Mouse (Mus musculus): ENCODE data around the gene Pou2f2.

The Pou2f2 gene

DNA sequence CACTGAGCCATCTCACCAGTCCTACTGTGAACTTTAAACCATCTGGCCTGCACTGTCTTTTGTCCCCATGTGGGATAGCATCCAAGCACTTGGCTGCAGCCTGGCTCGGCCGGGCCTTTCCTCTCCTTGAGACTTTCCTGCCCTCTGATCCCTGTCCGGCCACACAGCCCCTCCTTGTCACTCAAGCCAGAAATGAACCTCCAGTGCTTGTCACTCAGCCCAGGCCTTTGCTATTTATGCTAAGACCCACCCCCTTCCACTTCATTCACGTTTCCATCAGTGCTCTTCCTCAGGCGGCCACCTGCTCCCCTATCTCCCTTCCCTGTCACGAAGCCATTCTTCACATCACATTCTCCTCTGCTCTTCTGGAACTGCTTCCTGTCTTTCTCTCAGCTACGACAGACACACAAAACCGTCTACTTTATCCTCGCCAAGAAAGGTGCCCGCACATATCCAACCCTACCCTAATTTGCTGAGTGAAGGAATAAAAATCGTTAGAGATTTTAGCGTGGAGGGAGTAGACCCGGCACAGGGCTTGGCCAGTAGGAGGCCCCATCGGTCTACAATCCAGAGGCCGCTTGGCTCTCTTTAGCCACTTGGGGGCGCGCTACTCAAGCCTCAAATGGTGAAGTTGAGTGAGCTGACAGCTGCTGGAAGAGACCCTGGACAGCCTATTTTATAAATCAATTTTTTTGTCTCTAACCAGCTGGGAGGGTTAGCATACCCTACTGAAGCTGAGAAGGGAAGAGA is 73.9 kb downstream of the Pou2f2 start:
- in situ Hi-C loops (cut with MboI, MseI): loop anchor here (5.0 kb wide), 1 partner anchor 77 kb away; no protein-coding TSS in a partner anchor

DNA sequence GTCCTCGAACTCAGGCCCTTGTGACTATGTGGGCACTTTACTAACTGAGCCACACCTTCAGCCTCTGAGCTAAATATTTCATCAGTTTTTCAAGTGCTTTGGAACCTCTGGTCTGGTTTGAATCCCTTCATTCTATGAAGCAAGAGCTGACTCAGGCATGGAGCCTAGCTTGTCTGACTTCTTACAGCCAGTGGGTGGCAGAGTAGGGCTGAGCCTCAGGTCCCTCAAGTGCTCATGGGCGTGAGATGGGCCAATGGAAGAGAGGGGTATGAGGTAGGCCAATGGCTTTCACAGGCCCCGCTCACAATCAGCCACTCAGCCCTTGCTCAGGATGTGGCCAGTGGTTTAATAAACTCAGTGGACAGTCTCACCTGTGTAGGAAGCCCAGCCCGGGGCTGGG is 79.9 kb downstream of the Pou2f2 start:
- in situ Hi-C loops (cut with MboI, MseI): no loop called here

DNA sequence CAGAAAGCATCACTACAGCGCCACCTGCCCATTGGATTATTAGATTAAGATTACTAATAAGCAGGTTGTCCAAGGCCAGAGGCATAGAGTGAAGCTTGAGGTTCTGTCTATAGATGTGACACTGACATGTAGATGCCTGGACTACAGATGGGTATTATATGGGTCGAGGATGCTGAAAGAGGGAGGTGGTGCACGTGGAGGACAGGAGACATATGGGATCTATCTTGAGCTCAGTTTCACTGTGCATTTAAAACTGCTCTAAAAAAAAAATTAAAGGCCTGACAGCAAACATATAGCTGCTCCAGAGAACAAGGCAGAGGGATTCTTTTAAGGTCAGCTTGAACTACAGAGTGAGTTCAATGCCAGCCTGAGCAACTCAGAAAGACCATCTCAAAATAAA is 81.4 kb downstream of the Pou2f2 start:
- in situ Hi-C loops (cut with MboI, MseI): no loop called here

DNA sequence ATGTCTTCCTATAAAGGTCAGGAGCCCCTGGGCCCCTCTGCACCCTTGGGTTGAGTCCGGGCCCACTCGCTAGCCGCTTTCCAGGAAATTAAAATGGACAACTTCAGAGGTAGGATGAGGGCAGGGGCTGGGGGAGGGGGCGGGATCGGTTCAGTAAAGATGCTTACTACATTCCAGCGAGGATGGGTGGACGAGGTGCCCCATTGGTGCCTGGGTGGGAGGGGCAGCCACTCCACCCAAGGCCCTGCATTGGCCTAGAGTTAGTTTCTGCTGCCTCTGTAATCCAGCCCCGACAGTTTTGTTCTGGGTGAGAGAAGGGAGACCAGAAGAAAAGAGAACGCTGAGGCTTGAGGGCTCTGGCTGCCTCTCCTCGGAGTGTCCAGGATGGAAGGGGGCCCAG is 89.7 kb downstream of the Pou2f2 start:
- in situ Hi-C loops (cut with MboI, MseI): no loop called here

DNA sequence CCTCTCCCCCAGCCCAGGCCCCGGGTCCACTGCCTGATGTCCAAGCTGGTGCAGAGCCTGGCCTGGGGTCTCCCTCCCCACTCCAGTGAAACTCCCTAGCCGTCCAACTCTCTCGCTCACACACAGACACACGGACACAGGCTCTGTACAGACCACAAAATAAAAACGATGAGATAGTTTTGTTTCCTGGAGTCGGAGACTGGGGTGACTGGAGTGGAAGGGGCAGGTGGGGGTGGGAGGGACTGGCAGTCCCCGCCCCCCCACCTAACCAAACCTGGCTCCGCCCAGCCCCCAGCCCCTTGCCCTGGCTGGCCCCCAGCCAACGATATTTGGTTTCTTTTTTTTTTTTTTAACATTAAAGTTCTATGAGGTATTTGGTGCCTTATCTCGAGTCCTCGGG is 90.6 kb downstream of the Pou2f2 start:
- in situ Hi-C loops (cut with MboI, MseI): no loop called here

DNA sequence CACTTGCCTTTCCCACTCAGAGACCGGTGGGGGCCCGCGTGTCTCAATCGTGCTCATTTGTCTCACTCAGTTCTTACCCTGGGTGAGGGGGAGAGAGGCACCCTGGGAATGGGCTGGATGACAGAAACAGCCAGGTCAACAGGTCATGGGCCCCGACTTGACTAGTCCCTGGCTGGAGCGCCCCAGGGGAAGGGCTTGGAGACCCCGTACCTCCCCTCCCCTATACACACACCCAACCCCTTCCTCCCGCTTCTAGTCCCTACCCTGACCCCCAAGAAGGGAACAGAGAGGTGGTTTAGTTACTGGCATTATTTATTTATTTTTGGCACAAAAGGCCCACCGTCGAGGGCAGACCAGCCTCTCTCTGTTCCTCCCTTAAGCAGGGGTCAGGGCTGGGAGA is 91.0 kb downstream of the Pou2f2 start:
- in situ Hi-C loops (cut with MboI, MseI): no loop called here

DNA sequence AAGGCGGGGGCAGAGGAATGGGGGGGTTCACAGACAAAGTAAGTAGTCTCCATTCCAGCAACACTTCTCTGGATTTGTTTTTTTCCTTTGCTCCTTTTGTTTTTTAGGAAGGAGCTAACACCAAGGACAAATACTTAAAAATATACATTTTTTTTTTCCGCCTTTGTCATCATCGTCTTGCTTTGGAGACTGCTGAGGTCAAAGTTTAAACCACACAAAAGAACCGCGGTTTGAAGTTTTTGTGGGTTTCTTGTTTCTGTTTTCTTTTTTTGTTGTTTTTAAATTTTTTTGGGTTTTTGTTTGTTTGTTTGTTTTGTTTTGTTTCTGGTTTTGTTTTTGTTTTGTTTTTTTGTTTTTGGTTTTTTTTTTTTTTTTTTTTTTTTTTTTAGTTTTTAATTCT is 91.6 kb downstream of the Pou2f2 start:
- in situ Hi-C loops (cut with MboI, MseI): no loop called here

DNA sequence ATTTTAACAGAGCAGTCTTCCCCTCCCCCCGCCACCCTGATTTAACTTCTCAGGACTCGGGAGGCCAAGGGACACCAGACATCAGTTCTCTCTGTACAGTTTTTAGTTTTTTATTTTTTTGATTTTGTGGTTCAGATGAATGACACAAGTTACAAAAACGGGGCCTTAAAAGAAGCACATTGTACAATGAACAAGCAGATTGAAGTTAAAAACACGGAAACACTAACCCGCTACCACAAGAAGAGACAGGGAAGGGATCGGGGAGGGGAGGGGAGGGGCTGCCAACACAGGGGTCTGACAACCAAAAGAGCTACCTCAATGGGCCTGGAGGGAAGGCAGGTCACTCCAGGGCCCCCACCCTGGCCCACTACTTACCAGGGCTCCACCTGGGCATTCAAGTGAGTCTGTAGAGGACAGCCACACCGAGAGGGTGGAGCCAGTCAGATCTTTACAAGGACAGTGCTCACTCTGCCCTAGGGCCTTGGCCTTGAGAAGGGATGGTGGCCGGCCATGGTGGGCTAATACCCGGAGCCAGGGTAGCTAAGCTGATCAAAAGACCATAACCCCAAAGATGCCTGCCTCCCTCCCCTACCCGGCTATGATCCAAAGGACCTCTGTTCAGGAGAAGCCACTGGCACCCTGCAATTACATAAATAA is 92.1 kb downstream of the Pou2f2 start:
- in situ Hi-C loops (cut with MboI, MseI): no loop called here

DNA sequence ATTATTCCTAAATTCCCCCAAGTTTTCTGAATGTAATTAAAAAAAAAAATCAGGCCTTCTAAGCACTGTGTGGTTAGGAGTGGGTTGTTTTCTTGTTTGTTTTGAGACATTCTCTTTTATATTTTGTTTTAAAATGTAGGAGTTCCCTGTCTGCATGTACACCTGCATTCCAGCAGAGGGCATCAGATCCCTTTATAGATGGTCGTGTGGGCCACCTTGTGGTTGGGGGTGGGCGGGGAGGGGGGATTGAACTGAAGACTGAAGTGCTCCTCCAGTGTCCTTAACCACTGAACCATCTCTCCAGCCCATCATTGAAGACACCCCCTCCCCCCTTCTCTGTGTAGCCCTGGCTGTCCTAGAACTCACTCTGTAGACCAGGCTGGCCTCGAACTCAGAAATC is 92.9 kb downstream of the Pou2f2 start:
- in situ Hi-C loops (cut with MboI, MseI): no loop called here

DNA sequence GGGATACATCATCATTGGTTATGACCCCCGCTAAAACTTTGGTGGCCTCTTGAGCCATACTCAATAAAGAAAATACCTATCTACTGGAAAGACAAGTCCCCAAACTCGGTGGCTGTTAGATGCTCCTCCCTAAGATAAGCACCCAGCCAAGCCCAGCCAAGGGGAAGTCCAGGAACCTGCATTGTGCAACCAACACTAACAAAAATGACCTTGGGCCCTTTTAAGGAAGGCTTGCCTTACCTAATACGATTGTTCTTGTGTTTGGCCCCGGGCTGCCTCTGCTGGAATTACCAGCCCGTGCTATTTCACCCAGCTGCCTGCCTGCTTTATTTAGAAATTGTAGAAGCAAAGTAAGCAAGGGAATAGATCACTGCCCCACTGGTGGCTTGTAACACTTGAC is 94.9 kb downstream of the Pou2f2 start:
- in situ Hi-C loops (cut with MboI, MseI): no loop called here

DNA sequence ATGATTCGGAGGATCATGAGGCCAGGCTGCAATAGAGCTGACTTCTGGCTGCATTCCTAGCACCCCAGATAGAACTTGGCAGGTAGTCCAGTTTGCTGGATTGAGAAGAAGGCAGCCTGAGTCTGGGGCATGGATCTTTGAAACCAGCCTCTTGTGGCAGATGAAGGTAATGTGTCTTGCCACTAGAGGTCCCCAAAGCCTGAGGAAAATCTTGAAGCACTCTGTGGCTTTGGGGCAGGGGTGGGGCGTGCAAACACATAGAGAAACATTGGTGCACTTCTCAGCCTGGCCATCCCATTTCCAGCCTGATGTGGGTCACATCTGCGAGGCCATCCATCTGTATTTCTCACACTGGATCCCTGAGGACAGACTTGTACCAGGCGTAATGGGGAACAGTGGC is 97.0 kb downstream of the Pou2f2 start:
- in situ Hi-C loops (cut with MboI, MseI): no loop called here

DNA sequence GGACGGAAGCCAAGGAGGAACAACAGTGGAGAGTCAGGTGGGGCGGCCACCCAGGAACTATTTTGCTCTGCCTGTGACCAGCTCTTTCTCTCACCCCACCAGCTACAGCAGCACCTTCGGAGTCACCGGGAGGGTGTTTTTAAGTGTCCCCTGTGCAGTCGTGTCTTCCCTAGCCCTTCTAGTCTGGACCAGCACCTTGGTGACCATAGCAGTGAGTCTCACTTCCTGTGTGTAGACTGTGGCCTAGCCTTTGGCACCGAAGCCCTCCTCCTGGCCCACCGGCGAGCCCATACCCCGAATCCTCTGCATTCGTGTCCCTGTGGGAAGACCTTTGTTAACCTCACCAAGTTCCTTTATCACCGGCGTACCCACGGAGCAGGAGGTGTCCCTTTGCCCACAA is 99.1 kb downstream of the Pou2f2 start:
- in situ Hi-C loops (cut with MboI, MseI): no loop called here

DNA sequence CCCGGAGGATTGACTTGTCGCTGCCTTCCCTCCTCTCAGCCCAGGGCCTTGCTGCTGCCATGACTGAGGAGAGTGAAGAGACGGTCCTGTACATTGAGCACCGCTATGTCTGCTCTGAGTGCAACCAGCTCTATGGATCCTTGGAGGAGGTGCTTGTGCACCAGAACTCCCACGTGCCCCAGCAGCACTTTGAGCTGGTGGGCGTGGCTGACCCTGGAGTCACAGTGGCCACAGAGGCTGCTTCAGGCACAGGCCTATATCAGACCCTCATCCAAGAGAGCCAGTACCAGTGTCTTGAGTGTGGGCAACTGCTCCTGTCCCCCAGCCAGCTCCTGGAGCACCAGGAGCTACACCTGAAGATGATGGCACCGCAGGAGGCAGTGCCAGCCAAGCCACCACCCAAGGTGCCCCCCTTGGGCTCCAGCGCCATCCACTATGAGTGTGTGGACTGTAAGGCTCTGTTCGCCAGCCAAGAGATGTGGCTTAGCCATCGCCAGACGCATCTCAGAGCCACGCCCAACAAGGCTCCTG is 100.0 kb downstream of the Pou2f2 start:
- in situ Hi-C loops (cut with MboI, MseI): loop anchor here (10.0 kb wide), 1 partner anchor 695 kb away; no protein-coding TSS in a partner anchor

DNA sequence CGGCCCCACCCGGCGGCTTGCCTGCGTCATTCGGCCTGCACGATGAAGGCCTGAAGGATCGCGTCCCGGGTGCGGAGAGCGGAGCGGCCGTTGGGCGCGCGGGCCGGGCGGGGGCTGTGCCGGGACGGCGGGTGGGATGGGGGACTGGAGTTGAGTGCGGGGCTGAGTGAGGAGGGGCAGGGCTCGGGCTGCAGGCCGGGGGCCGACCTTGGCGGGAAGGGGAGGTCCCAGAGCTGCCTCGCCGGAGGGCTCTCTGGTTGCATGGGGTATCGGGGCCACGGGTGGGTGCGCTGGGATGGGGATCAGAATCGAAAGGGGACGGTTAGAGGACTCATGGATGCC is 102.1 kb downstream of the Pou2f2 start:
- in situ Hi-C loops (cut with MboI, MseI): loop anchor here (10.0 kb wide), 1 partner anchor 693 kb away; no protein-coding TSS in a partner anchor

DNA sequence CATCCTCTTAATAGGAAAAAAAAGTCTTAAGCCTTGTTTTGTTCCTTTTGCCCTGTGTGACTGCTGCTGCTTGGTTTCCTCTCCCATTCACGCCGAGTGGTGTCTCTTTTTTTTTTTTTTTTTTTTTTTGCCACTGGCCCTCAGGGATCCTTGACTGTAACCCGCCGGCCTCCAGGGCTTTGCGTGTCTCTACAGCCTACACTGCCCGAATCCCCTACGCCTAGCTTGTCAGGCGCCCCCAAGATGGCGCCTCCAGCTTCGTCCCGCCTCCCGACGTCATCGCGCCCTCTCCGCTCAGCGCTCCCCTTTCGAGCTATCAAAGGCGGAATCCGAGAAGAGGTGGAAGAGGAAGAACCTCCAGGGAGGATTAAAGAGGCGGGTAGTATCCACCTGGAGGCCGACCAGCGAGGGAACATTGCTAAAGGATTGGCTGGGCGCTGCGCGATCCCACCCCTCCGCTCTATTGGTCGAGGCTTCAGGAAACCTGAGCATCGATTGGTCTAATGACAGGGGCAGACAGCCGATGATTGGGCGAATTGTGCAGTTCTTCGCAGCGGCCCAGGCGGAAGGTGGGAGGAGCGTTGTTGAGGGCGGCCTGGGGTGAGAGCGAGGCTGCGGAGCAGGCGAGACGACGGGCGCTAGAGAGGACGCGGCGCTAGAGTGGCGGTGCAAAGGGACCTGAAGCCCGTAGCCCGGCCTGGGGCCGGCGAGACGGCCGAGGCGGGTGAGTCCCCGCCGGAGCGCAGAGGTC is 102.7 kb downstream of the Pou2f2 start:
- in situ Hi-C loops (cut with MboI, MseI): loop anchor here (10.0 kb wide), 1 partner anchor 692 kb away; no protein-coding TSS in a partner anchor

DNA sequence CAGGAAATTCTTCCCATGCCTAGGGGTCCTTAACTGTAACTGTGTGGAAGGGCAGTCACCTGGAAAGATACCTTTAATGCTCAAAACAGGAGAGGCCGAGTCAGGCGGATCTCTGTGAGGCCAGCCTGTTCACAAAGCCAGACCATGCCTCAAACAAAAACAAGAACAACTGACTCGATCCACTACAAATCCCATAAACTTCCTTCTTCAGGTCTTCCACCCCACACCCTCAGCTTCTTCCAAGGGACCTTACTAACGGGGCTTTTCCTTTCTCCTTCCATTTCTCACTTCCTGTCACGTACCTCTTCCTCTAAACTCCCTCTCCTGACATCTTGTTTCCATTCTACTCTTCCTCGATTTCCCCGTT is 103.2 kb downstream of the Pou2f2 start:
- in situ Hi-C loops (cut with MboI, MseI): loop anchor here (10.0 kb wide), 1 partner anchor 691 kb away; no protein-coding TSS in a partner anchor

DNA sequence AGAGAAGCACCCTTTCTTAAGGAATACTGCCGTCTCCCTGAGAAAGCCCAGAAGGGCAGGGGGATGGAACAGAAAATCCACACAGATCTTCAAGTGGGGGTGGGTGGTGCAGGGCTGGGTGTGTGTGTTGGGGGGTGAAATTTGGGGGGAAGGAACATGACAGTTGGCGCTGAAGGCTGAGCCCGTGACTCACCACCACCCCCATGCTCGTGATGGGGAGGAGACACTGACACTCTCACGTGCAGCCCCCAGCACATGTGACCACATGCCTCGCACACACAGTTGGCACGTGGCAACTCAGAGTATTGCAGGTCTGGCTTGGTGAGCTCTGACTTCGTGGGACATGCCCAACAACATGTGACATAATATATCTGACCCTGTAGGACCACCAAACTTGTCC is 105.6 kb downstream of the Pou2f2 start:
- in situ Hi-C loops (cut with MboI, MseI): loop anchor here (10.0 kb wide), 1 partner anchor 689 kb away; no protein-coding TSS in a partner anchor

DNA sequence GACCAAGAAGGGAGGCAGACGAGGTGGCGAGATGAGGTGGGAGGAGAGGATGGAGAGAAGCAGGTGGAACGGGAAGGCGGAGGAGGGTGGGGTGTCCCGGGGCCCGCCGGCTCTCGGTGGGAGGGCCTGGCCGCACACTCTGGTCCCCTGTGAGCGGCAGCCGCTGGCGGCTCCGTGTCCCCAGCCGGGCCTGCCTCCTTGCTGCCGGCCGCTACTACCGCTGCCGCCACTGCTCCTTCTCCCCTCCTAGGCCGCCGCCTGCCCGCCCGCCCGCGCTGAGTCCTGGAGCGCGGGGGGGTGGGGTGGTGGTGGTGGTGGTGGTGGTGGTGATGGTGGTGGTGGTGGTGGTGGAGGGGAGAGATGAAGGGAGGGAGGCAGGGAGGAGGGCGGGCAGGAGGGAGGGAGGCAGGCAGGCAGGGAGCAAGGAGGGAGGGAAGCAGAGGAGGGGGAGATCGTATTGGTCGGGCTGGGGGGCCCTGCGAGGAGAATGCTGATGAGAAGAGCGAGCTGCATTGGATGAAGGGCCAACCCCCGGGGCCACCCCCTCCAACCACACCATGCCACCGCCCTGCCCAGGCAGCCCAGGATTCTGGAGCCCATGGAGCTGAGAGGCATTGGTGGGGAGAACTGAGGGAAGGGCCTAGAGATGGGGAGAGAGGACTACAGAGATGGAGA is 106.7 kb downstream of the Pou2f2 start:
- in situ Hi-C loops (cut with MboI, MseI): loop anchor here (10.0 kb wide), 1 partner anchor 688 kb away; no protein-coding TSS in a partner anchor

DNA sequence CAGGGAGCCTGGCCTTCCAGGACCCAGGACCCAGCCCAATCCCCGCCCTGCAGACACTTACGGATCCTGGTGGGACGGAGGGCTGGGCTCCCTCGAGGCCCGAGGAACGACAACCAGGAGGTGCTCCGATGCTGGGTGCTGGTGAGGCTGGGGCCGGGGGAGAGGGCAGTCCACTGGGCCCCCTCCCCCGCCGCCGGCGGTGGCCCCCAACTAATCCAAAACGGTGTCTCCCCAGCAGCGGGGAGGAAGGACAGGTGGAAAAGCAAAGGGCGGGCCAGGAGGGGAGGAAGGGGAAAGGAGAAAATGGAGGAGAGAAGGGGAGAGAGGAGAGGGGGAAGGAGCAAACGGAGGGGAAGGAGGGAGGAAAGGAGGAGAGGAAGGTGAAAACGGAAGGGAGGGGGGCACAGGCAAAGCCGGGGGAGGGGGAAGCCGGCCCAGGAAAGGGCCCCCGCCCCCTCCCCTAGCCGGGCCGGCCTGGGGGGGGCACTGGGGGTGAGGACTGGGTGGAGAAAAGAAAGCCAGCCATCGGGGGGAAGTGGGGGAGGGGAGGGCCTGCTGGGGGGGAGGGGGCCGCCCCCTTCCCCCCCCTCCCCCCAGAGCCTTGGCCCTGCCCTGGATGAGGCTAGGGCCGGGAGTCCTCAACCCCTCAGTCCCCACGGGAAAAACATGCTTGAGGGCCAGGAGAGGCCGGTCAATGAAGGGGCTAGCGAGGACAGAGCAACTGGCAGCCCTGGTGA is 107.4 kb downstream of the Pou2f2 start, which contains the start of the genes Grik5 and Zfp574:
Grik5 (minus strand) TSS at position 368 of the 737 bp plus-strand sequence.
Zfp574 (plus strand) TSS at position 589 of the 737 bp plus-strand sequence.
- in situ Hi-C loops (cut with MboI, MseI): loop anchor here (10.0 kb wide), 1 partner anchor 687 kb away; no protein-coding TSS in a partner anchor

DNA sequence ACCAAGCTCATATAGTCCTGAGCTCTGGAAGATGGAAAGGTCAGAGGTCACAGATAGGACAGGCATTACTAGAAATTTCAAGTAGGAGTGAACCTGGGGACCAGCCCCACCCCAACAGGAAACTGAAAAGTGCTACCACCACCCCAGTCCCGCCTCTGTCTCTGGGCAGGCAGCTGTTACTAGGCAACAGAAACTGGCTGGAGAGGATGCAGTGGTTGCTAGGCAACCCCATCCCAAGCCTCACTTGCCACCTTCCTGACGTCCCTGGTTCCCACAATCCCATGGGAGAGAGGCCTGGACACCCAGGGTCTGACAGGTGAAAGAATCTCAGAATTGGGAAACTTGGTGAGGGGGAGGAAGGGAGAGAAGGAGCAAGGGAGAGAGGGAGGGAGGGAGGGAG is 110.8 kb downstream of the Pou2f2 start:
- in situ Hi-C loops (cut with MboI, MseI): no loop called here

All from T-helper 1 cell (primary cell).